Mouse (Mus musculus): Measurements from ENCODE around the gene Gapvd1. TPM values are rescaled to one million over a fixed set of nuclear protein-coding genes. Genes with fewer than 3 reads are reported as not detected.
A peak's percentile ranks its signal among the peaks of the same experiment; 100 is the strongest.

Gapvd1 gene
- total and polyA plus RNA-seq, 3 experiments = 62.4 to 174 (median 96.7) TPM

DNA sequence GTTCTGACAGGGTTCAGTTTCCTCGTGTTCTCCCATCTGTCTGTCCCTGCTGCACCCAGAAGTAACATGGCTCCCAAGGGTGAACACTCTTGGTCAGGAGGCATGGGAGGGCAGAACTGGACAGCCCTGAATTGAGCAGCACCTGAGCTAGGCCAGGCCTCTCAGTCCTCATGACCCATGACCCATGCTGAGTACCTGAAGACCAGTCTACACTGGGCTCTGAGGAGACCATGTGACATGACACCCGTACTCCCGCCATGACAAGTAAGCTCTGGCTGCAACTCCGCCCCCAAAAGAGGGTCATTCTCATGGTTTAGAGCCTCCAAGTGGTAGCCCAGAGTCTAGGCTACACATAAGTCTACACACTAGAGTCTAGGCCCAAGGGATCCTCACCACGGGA lies 115.3 kb downstream of the Gapvd1 start:
- no peak for TF ChIP-seq POLR2A (IDR thresholded peaks at IDR 0.05; ENCODE audit: control insufficient read depth in 1 of 2, insufficient read depth in 1 of 2, low read depth in 1 of 2, low read length in 2 of 2, poor library complexity in 1 of 2)
- TF ChIP-seq UBTF (IDR thresholded peaks at IDR 0.05; ENCODE audit: borderline replicate concordance, insufficient read depth, low read depth, low read length) = no peak
- TF ChIP-seq MEF2A (IDR thresholded peaks at IDR 0.05; ENCODE audit: extremely low read depth, insufficient replicate concordance, low read depth, low read length, poor library complexity, severe bottlenecking) = no peak
- no peak for TF ChIP-seq GATA1 (IDR thresholded peaks at IDR 0.05; ENCODE audit: low read depth, low read length)
- no peak for TF ChIP-seq TAL1 (IDR thresholded peaks at IDR 0.05; ENCODE audit: low read length)
- TF ChIP-seq GABPA (IDR thresholded peaks at IDR 0.05; ENCODE audit: low read depth, low read length) = no peak
- no peak for TF ChIP-seq ETS1 (IDR thresholded peaks at IDR 0.05; ENCODE audit: low read depth, low read length)
- TF ChIP-seq MAFK (IDR thresholded peaks at IDR 0.05; ENCODE audit: borderline replicate concordance, low read depth, low read length) = no peak
- TF ChIP-seq CHD2 (IDR thresholded peaks at IDR 0.05; ENCODE audit: low read length) = no peak

DNA sequence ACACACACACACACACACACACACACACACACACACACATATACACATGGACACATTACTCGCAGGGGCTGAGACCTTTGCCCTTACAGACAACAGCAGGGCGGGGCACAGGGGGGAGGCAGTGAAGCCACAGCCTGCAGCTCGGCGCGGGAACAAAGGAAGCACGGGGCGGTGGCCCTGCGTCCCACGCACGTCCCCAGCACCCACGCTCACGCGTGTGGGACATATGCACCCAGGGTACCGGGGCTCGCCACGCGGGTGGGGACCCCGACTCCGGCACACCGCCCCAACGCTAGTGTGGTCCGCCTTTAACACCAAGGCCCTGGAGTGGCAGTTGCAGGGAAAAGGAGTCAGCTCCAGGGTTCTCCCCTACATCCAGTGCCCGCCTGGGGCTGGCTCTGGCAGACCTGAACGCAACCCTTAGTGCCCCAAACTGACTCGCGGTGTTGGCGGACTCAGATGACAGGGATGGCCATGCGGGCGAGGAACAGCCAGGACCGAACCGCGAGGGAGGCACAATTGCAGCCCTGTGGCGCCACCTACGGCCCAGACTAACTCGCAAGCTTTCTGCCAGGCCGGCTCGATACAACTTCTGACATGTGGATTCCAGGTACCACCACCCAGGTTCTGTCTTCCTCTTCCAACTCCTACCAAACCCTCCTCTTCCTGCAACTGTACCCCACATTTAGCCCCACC lies 115.9 kb downstream of the Gapvd1 start:
- peak; percentile 90 for DNase-seq (ENCODE audit: low read depth, low spot score)
- H3K9ac ChIP-seq (ENCODE audit: control insufficient read depth, low read depth, low read length, poor library complexity, severe bottlenecking) = peak overlapping the region; percentile 90
- no peaks in the 10 kb centered on the region; a peak in 1 of 4 replicates for H3K36me3 ChIP-seq (ENCODE audit: control insufficient read depth in 1 of 2, insufficient read depth in 2 of 2, low read length in 2 of 2)

More for the DNA sequence above, 115.3 kb downstream of the Gapvd1 start:
- H3K9me3 ChIP-seq (replicated peaks; ENCODE audit: insufficient read depth, low read length) = no peaks in the 10 kb centered on the region
- H3K79me2 ChIP-seq (ENCODE audit: control insufficient read depth, insufficient read depth, low read length, poor library complexity) = peaks cover 1% of the 10 kb centered on the region; the same call in 1 of the 2 replicates
- DNase-seq (ENCODE audit: low read depth, low spot score) = peak; percentile 48
- H3K4me1 ChIP-seq (ENCODE audit: control insufficient read depth in 1 of 2, insufficient read depth in 2 of 2, low read length in 2 of 2) = peaks cover 0 to 3% of the 10 kb centered on the region in 2 experiments; a peak in 2 of 4 replicates
- no peaks in the 10 kb centered on the region for H3K27me3 ChIP-seq (ENCODE audit: control insufficient read depth in 1 of 2, insufficient read depth in 2 of 2, low read length in 2 of 2)
- H3K36me3 ChIP-seq (ENCODE audit: control insufficient read depth in 1 of 2, insufficient read depth in 2 of 2, low read length in 2 of 2) = no peaks in the 10 kb centered on the region; a peak in 1 of 4 replicates
- no peak overlapping the region for H3K27ac ChIP-seq (ENCODE audit: control insufficient read depth, low read depth, low read length)
- peak overlapping the region; percentile 90 for H3K9ac ChIP-seq (ENCODE audit: control insufficient read depth, low read depth, low read length, poor library complexity, severe bottlenecking)
- peak overlapping the region in 1 of 2 experiments; percentile 76; a peak in 1 of 4 replicates for H3K4me3 ChIP-seq (ENCODE audit: control insufficient read depth in 1 of 2, insufficient read depth in 1 of 2, low read depth in 2 of 2, low read length in 2 of 2)

More for the DNA sequence above, 115.9 kb downstream of the Gapvd1 start:
- Histone ChIP-seq H3K79me2 (ENCODE audit: control insufficient read depth, insufficient read depth, low read length, poor library complexity) (peaks cover 1% of the 10 kb centered on the region; the same call in 1 of the 2 replicates), H3K4me1 (ENCODE audit: control insufficient read depth in 1 of 2, insufficient read depth in 2 of 2, low read length in 2 of 2) (peaks cover 0 to 3% of the 10 kb centered on the region in 2 experiments; a peak in 2 of 4 replicates), H3K27me3 (ENCODE audit: control insufficient read depth in 1 of 2, insufficient read depth in 2 of 2, low read length in 2 of 2) (no peaks in the 10 kb centered on the region), H3K9me3 (replicated peaks; ENCODE audit: insufficient read depth, low read length) (no peaks in the 10 kb centered on the region), H3K4me3 (ENCODE audit: control insufficient read depth in 1 of 2, insufficient read depth in 1 of 2, low read depth in 2 of 2, low read length in 2 of 2) (peak overlapping the region; percentile 70 to 76), H3K27ac (ENCODE audit: control insufficient read depth, low read depth, low read length) (peak overlapping the region; percentile 13; the same call in 1 of the 2 replicates)
- TF ChIP-seq ZMIZ1 (IDR thresholded peaks at IDR 0.05; ENCODE audit: low read depth, low read length) = no peak
- peak; percentile 96 for TF ChIP-seq RAD21 (IDR thresholded peaks at IDR 0.05; ENCODE audit: low read depth, low read length)
- TF ChIP-seq HCFC1 (IDR thresholded peaks at IDR 0.05; ENCODE audit: low read depth, low read length) = 0 out of 2 replicates have a peak, but pooled peaks have one; percentile 23
- peak; percentile 67 for TF ChIP-seq MAX (IDR thresholded peaks at IDR 0.05; ENCODE audit: low read length)
- TF ChIP-seq ETS1 (IDR thresholded peaks at IDR 0.05; ENCODE audit: low read depth, low read length) = no peak
- no peak for TF ChIP-seq USF1 (IDR thresholded peaks at IDR 0.05; ENCODE audit: low read depth, low read length)
- peak; percentile 81 for TF ChIP-seq ZC3H11A (IDR thresholded peaks at IDR 0.05; ENCODE audit: low read depth, low read length)
- TF ChIP-seq CTCF (IDR thresholded peaks at IDR 0.05 in 2 of 3, conservative IDR thresholded peaks at IDR 0.05 in 1 of 3; ENCODE audit: control insufficient read depth in 1 of 3, insufficient read depth in 1 of 3, low read depth in 2 of 3, low read length in 3 of 3, poor library complexity in 1 of 3, severe bottlenecking in 1 of 3) = peak; percentile 65 to 94 (median 93)
- TF ChIP-seq MAZ (IDR thresholded peaks at IDR 0.05; ENCODE audit: low read depth, low read length) = 0 out of 2 replicates have a peak, but pooled peaks have one; percentile 17
- TF ChIP-seq GATA1 (IDR thresholded peaks at IDR 0.05; ENCODE audit: low read depth, low read length) = no peak
- TF ChIP-seq SIN3A (IDR thresholded peaks at IDR 0.05; ENCODE audit: low read length) = peak; percentile 65; the same call in 1 of the 2 replicates
- peak; percentile 92 for TF ChIP-seq MXI1 (IDR thresholded peaks at IDR 0.05; ENCODE audit: low read depth, low read length)
- no peak for TF ChIP-seq MYB (IDR thresholded peaks at IDR 0.05; ENCODE audit: low read depth, low read length)
- TF ChIP-seq SMC3 (IDR thresholded peaks at IDR 0.05; ENCODE audit: low read depth, low read length) = peak; percentile 76
- peak; percentile 92 for TF ChIP-seq MYC (IDR thresholded peaks at IDR 0.05; ENCODE audit: low read depth, low read length)
- no peak for TF ChIP-seq EP300 (IDR thresholded peaks at IDR 0.05; ENCODE audit: low read depth in 1 of 2, low read length in 2 of 2)
- no peak for TF ChIP-seq MAFK (IDR thresholded peaks at IDR 0.05; ENCODE audit: borderline replicate concordance, low read depth, low read length)

All from MEL (cell line).